Mouse (Mus musculus) hindlimb bud, embryonic 11.5 days (tissue): ENCODE results near the gene Mbtps2.

Experiments
- DNase-seq: peaks from one replicate; pipeline ENCODE4 v3.0.0-alpha.2; 2012; ENCODE audit warnings: low read depth, low spot score; ENCODE audit errors: extremely low spot score

Mbtps2 gene

GRCm38 (mm10) chrX:157504506-157504905 is 94.0 kb downstream of the Mbtps2 start:
- DNase-seq = no peak

GRCm38 (mm10) chrX:157501871-157502270 is 96.6 kb downstream of the Mbtps2 start:
- no peak for DNase-seq

GRCm38 (mm10) chrX:157500004-157500403 is 98.5 kb downstream of the Mbtps2 start:
- no peak for DNase-seq

GRCm38 (mm10) chrX:157493159-157493558 is 105.4 kb downstream of the Mbtps2 start:
- DNase-seq = no peak

- DNase-seq = no peak
These were observed 106.4 kb downstream of the Mbtps2 start, which contains the start of gene Sms for GRCm38 (mm10) chrX:157491944-157492726. Sms (minus strand) TSS chrX:157492287.

- DNase-seq = no peak
These were observed 107.2 kb downstream of the Mbtps2 start for GRCm38 (mm10) chrX:157491145-157491935.

GRCm38 (mm10) chrX:157490769-157491144 is 107.8 kb downstream of the Mbtps2 start:
- no peak for DNase-seq

GRCm38 (mm10) chrX:157489871-157490721 is 108.4 kb downstream of the Mbtps2 start:
- DNase-seq = no peak

GRCm38 (mm10) chrX:157488831-157489230 is 109.7 kb downstream of the Mbtps2 start:
- DNase-seq = no peak

GRCm38 (mm10) chrX:157486765-157487164 is 111.8 kb downstream of the Mbtps2 start:
- no peak for DNase-seq
